Mouse (Mus musculus): Measurements from ENCODE around the gene Meox1. TPM values are rescaled to one million over a fixed set of nuclear protein-coding genes. Genes with fewer than 3 reads are reported as not detected.

The Meox1 gene
- total RNA-seq, 2 experiments from 2014 or later = not detected

DNA sequence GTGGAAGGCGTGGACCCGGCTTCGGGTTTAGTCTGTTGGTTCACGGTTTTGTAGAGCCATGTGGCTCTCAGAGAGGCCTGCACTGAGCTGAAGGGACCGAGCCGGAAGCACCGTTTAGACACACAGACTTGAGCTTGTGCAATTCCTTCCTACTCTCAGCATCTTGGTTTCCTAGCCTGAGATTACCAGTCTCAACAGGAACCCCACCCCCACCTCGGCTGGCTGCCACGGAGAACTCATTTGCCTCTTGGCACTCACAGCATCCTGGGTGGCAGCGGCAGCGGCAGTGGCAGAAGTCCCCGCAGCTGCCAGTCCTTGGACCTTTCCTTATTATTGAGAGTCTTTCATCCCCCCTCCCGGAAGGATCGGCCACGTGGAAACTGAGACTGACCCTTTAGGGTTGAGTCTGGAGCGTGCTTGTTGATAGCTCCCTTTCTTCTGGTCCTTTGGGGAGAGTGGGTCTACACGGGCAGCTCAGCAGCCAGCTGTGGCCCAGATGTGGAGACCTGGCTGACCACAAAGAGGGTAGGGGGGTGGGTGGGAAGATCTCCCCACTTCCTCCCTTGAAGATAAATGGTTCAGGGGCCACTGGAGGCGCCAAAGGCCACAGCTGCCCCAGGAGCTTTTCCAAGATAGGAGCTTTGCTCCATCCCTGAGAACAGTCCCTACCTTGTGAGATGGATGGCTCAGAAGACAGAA lies 24.0 kb downstream of the Meox1 start:
- ATAC-seq (replicated peaks; ENCODE audit: low FRiP score, poor library complexity, severe bottlenecking) = no peak

DNA sequence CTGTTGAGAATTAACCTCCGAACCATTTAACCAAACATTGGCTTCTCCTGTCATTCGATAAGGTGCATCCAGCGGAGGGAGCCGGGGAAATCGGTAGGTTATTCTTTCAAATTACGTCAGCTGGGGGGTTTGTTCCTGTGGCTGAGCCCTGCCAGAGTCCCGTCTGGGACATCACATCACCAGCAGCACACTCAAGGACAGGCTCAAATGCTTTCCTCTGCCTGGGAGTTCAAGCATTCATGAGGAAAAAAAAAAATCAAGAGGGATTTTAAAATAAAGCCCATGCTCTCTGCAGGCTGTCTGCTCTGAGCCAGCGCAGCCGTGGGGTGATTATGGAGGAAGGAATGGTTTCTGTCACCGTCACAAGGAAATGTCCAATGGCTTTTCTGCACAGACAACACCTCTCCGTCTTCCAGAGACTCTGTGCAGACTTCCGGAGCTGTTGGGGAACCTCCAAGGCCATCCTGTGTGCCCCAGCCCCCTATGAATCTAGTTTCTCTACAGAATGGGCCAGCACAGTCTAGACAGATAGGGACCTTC lies 26.6 kb downstream of the Meox1 start:
- no peak for ATAC-seq (replicated peaks; ENCODE audit: low FRiP score, poor library complexity, severe bottlenecking)

DNA sequence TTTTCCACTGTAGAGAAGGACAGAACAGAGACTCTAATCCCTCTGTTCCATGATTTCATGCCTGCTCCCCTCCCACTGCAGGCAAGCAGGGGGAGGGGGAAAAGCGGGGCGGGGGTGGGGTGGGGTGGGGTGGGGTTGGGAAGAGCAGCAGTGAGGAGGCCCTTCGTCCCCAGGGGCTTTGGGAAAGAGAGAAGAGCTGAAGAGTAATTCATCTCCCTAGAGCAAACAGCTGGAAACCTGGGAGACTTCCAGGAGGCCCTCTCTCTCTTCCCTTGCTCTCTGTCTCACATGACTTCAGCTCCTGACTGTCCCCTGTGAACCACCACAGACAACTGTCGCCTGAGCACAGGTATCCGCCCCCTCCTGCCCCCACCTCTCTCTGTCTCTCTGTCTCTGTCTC lies 35.4 kb downstream of the Meox1 start:
- ATAC-seq (replicated peaks; ENCODE audit: low FRiP score, poor library complexity, severe bottlenecking) = no peak

- no peak for ATAC-seq (replicated peaks; ENCODE audit: low FRiP score, poor library complexity, severe bottlenecking)
These were observed 38.0 kb downstream of the Meox1 start for GRCm38 (mm10) chr11:101855950-101856712.

DNA sequence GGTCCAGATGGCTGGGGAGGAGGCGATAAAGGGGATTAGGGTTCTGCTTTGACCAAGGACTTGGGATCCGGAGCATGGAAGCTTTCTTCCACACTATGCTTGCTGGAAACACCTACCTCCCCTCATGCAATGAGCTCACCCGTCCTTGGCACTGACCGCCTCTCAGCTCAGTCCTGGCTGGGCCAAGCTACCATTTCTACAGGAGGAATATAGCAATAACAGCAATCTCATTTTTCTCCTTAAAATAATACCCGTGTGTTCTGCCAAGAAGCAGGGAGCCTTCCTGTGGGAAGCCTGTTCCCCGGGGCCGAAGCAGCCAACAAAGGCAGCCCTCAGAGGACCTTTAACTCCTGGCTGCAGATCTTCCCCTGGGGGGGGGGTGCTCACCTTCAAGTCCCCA lies 43.1 kb downstream of the Meox1 start:
- no peak for ATAC-seq (replicated peaks; ENCODE audit: low FRiP score, poor library complexity, severe bottlenecking)

- ATAC-seq (replicated peaks; ENCODE audit: low FRiP score, poor library complexity, severe bottlenecking) = no peak
These were observed 44.9 kb downstream of the Meox1 start for GRCm38 (mm10) chr11:101849286-101849685.

DNA sequence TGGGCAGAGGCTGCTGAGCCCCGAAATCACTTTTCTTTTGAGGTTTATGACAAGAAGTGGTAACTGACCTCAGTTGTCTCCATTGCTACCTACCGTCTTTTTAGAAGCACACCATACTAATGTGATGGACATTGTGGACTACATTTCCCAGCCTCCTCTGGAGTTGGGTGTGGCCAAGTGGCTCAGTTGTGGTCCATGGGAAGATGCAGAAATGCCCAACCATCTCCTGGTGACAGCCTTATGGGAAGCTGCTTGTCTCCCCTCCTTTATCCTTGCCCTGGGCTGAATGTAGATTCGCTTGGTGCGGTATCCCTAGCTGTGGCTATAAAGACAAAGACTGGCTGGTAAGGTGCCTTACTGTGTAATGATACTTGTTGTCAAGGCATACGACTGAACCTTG lies 46.7 kb downstream of the Meox1 start:
- ATAC-seq (replicated peaks; ENCODE audit: low FRiP score, poor library complexity, severe bottlenecking) = no peak

GRCm38 (mm10) chr11:101842773-101843163 lies 51.4 kb downstream of the Meox1 start:
- ATAC-seq (replicated peaks; ENCODE audit: low FRiP score, poor library complexity, severe bottlenecking) = no peak

GRCm38 (mm10) chr11:101841998-101842772 lies 52.0 kb downstream of the Meox1 start:
- ATAC-seq (replicated peaks; ENCODE audit: low FRiP score, poor library complexity, severe bottlenecking) = no peak

GRCm38 (mm10) chr11:101840405-101840804 lies 53.8 kb downstream of the Meox1 start:
- ATAC-seq (replicated peaks; ENCODE audit: low FRiP score, poor library complexity, severe bottlenecking) = no peak

DNA sequence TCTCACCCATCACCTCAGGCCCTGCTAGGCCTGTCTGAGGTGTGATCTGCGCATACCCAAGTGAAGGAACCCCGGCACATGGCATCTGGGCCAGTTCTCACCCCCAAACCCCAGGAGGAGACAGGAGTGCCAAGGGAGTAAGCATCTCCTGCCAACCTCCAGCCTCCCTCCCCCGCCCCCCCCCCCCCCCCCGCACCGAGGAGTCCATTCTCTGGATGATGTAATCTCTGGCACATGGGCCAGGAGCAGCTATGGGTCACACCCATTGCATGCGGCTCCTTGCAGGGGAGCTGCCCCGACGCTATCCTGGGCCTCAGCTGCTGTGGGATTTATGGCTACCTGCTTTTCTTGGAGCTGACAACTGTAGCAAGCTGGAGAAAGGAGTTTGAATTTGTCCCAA lies 54.7 kb downstream of the Meox1 start:
- ATAC-seq (replicated peaks; ENCODE audit: low FRiP score, poor library complexity, severe bottlenecking) = no peak

DNA sequence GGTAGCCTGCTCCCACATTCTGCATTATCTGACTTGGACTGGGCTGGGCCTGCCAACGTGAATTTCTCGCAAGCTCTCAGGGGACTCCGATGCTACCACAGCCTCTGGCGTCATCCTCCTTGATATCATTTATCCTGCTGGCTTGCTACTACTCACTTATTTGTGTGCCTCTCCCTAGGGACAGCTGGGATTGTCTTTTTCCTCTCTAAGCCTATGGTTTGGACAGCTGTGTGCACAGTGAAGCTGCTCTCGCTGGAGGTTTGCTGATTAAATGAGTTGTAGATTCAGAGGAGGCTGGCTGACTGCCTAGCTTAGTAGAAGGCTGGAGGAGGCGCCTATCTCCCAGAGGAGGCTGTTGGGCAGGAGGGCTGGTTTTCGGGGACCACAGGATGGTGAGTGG lies 62.2 kb downstream of the Meox1 start:
- ATAC-seq (replicated peaks; ENCODE audit: low FRiP score, poor library complexity, severe bottlenecking) = no peak

DNA sequence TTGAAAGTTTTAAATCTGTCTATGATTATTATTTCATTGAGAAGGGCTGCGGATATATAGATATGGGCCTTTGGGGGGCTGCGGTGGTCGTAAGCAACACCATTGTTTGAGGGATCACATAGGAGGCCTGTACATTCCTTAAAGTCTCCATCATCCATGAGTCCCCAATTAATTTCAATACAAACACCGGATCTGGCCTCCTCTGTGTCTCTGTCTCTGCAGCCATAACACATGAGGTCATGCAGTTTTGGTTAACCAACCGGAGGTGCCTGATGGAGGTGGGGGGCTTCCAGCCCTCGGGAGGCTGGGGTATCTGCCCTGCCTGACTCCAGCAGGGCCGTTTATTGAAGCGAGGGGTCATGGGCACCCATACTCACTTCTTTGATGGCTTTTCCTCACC lies 63.6 kb downstream of the Meox1 start:
- ATAC-seq (replicated peaks; ENCODE audit: low FRiP score, poor library complexity, severe bottlenecking) = no peak

DNA sequence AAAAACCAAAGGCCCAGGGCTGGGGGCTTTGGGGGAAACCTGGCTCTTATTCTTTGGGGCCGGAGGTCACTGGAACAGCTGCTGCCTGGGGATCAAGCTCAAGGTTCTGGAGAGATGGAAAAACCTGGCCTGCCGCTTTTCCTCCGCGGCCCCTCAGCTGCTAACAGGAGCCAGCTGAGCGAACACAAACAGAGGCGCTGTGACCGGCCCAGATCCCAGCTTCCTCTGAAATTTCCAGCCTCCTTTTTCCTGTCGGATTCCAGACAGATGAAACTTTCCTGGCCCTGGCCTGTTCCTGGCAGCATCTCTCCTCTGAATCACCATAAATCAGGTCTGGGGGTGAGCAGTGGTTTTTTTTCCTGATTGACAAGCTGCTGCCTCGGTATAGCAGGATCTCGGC lies 64.1 kb downstream of the Meox1 start:
- no peak for ATAC-seq (replicated peaks; ENCODE audit: low FRiP score, poor library complexity, severe bottlenecking)

DNA sequence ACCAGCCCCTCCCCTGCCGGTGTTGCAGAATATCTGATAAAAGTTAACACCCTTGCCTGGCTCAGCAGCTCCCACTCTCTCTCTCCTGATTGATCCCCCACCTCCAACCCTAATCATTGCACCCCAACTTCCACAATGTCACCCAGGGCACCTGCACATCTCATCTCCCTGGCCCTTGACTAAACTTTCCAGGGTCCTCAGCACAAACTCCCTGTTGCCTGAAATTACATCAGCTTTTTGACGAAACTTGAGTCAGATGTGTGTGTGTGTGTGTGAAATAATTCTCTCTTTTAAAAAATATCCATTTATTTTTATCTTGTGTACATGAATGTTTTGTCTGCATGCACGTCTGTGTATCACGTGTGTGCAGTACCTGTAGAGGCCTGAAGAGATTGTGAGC lies 65.5 kb downstream of the Meox1 start:
- no peak for ATAC-seq (replicated peaks; ENCODE audit: low FRiP score, poor library complexity, severe bottlenecking)

Other genes starting within 250 kb of the Meox1 start
- not detected in 2 replicates for gene Arl4d, start 228.8 kb downstream of the Meox1 start, total RNA-seq (2015; ENCODE audit: low replicate concordance)
- gene Arl4d, start 228.8 kb downstream of the Meox1 start, total RNA-seq (2017; ENCODE audit: low replicate concordance) = 0.85 and 1.5 TPM in 2 replicates
- gene Dhx8, start 161.5 kb downstream of the Meox1 start, total RNA-seq (2015; ENCODE audit: low replicate concordance) = 32.0 and 32.9 TPM in 2 replicates
- 47.7 and 77.6 TPM in 2 replicates for gene Dhx8, start 161.5 kb downstream of the Meox1 start, total RNA-seq (2017; ENCODE audit: low replicate concordance)
- gene Etv4, start 109.0 kb downstream of the Meox1 start, total RNA-seq (2015; ENCODE audit: low replicate concordance) = not detected in 2 replicates
- not detected in 2 replicates for gene Etv4, start 109.0 kb downstream of the Meox1 start, total RNA-seq (2017; ENCODE audit: low replicate concordance)
- not detected in 2 replicates for gene Sost, start 72.6 kb upstream of the Meox1 start, total RNA-seq (2015; ENCODE audit: low replicate concordance)
- not detected in 2 replicates for gene Sost, start 72.6 kb upstream of the Meox1 start, total RNA-seq (2017; ENCODE audit: low replicate concordance)
- gene Cfap97d1, start 89.9 kb upstream of the Meox1 start, total RNA-seq (2015; ENCODE audit: low replicate concordance) = not detected in 2 replicates
- not detected in 2 replicates for gene Cfap97d1, start 89.9 kb upstream of the Meox1 start, total RNA-seq (2017; ENCODE audit: low replicate concordance)
- 1.9 and 5.0 TPM in 2 replicates for gene Dusp3, start 92.6 kb upstream of the Meox1 start, total RNA-seq (2015; ENCODE audit: low replicate concordance)
- 1.5 and 3.1 TPM in 2 replicates for gene Dusp3, start 92.6 kb upstream of the Meox1 start, total RNA-seq (2017; ENCODE audit: low replicate concordance)
- 0.84 TPM in 1 of 2 replicates, not detected in the other for gene Mpp3, start 134.1 kb upstream of the Meox1 start, total RNA-seq (2015; ENCODE audit: low replicate concordance)
- gene Mpp3, start 134.1 kb upstream of the Meox1 start, total RNA-seq (2017; ENCODE audit: low replicate concordance) = 0.14 TPM in 1 of 2 replicates, not detected in the other
- gene Cd300lg, start 147.1 kb upstream of the Meox1 start, total RNA-seq (2015; ENCODE audit: low replicate concordance) = 2.1 and 7.1 TPM in 2 replicates
- 0.42 and 0.77 TPM in 2 replicates for gene Cd300lg, start 147.1 kb upstream of the Meox1 start, total RNA-seq (2017; ENCODE audit: low replicate concordance)
- 7.7 and 12.7 TPM in 2 replicates for gene Mpp2, start 194.1 kb upstream of the Meox1 start, total RNA-seq (2015; ENCODE audit: low replicate concordance)
- gene Mpp2, start 194.1 kb upstream of the Meox1 start, total RNA-seq (2017; ENCODE audit: low replicate concordance) = 14.2 and 20.6 TPM in 2 replicates
- gene Ppy, start 206.9 kb upstream of the Meox1 start, total RNA-seq (2015; ENCODE audit: low replicate concordance) = not detected in 2 replicates
- gene Ppy, start 206.9 kb upstream of the Meox1 start, total RNA-seq (2017; ENCODE audit: low replicate concordance) = not detected in 2 replicates
- gene Pyy, start 213.5 kb upstream of the Meox1 start, total RNA-seq (2015; ENCODE audit: low replicate concordance) = not detected in 2 replicates
- not detected in 2 replicates for gene Pyy, start 213.5 kb upstream of the Meox1 start, total RNA-seq (2017; ENCODE audit: low replicate concordance)

Measured in erythroblast, adult 5-6 weeks (primary cell).